Mouse (Mus musculus): ENCODE data around the gene Gm7029.
"Not testable (repeated sequence)": the region's sequence is repeated elsewhere in the genome, so short reads cannot be mapped to it uniquely, and the experiment has no call there.

The Gm7029 gene

DNA sequence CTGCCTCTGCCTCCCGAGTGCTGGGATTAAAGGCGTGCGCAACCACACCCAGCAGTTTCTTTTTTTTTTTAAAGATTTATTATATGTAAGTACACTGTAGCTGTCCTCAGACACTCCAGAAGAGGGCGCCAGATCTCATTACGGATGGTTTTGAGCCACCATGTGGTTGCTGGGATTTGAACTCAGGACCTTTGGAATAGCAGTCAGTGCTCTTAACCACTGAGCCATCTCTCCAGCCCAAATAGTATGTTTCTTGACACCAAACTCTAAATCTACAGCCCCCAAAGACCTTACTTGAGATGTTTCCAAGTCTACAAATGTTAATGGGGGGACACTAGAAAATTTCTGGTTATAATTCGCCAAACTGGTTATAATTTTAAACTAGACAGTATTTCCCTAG, 18.3 kb downstream of the Gm7029 start:
- not testable (repeated sequence) for DNase-seq (ENCODE audit: low read depth, low spot score)

DNA sequence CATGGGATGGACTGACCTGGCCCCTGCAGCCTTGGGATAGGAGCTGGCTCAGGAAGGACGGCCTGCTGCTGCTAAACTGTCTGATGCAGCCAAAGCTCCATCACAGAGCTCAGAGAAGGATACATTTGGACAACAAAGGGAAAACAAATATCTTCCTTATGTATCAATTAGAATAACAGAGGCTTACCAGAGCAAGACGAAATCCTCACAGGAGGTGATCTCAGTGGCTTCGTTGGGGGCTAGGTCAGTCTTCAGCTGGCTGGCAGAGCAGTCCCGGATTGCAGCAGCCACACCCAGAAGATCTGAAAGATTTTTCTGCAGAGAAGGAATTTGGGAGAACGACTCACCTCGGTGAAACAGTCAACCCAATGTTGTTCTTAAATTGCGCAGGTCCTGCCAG, 18.8 kb downstream of the Gm7029 start:
- DNase-seq (ENCODE audit: low read depth, low spot score) = no peak

DNA sequence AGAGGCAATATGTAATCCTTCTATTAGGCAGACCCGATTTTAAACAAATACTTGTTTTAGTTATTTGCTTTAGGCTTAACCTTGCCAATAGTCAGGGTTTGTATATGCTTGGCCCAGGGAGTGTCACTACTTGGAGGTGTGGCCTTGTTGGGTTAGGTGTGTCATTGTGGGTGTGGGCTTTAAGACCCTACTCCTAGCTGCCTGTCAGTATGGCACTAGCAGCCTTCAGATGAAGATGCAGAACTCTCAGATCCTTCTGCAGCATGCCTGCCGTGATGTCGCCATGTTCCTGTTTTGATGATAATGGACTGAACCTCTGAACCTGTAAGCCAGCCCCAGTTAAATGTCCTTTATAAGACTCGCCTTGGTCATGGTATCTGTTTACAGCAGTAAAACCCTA, 19.4 kb downstream of the Gm7029 start:
- not testable (repeated sequence) for DNase-seq (ENCODE audit: low read depth, low spot score)

DNA sequence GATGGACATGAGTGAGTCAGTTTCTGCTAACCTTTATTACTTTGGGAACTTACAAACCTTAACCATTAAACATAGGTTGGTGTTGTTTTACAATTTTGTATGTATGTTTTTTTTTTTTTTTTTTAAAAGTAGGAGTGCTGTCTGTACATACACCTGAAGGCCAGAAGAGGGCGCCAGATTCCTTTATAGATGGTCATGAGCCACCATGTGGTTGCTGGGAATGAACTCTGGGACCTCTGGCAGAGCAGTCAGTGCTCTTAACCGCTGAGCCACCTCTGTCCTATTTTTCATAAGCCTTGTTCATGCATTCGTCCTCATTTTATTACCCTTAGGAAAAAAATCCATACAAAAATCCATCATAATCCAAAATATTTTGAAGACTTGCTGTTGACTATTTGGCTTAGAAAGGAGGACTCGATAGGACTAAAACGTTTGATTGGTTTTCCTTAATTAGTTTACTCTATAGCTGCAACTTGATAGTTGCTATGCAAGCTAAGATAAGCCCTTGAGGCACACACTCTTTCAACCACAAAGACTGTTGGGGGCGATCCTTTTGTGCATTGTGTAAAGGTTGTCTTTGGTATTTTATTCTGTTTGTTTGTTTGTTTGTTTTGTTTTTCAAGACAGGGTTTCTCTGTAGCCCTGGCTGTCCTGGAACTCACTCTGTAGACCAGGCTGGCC, 23.6 kb downstream of the Gm7029 start:
- peak; percentile 81 for DNase-seq (ENCODE audit: low read depth, low spot score)

DNA sequence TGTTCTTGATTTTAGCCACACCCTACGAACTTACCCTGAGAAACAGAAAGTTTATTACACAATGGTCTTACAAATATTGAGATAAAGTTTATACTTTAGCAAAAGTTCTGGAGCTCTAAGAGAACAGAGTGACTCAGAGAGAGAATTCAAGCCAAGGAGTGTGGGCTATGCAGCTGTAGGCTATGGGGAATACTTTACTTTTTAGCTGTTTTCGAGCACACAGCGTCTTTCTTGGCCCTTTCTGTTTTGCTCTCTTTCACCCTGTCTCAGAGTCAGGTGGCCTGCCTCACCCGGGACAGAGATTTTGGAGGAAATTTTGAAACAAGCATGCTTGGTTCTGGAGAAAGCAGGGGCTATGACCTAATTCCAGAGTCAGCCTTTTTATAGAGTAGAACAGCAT, 24.6 kb downstream of the Gm7029 start:
- peak; percentile 48 for DNase-seq (ENCODE audit: low read depth, low spot score)

DNA sequence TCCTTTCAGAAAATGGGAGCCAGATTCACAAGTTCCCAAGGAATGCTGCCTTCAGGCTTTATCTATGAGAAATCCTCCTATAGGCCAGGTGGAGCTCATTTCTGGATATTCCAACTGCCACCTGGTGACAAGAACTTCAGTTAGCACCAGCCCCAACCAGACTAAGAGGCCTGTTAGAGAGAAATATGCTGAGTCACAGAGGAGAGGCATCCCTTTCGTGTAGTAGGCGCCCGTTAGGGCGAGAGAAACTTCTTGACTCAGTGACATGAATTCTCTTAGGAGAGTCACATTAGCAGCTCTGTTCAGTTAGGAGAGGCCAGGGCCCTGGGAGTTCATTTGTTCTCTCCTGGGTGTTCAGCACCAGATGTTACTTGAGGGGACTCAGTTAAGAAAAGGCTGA, 26.0 kb downstream of the Gm7029 start:
- DNase-seq (ENCODE audit: low read depth, low spot score) = no peak

DNA sequence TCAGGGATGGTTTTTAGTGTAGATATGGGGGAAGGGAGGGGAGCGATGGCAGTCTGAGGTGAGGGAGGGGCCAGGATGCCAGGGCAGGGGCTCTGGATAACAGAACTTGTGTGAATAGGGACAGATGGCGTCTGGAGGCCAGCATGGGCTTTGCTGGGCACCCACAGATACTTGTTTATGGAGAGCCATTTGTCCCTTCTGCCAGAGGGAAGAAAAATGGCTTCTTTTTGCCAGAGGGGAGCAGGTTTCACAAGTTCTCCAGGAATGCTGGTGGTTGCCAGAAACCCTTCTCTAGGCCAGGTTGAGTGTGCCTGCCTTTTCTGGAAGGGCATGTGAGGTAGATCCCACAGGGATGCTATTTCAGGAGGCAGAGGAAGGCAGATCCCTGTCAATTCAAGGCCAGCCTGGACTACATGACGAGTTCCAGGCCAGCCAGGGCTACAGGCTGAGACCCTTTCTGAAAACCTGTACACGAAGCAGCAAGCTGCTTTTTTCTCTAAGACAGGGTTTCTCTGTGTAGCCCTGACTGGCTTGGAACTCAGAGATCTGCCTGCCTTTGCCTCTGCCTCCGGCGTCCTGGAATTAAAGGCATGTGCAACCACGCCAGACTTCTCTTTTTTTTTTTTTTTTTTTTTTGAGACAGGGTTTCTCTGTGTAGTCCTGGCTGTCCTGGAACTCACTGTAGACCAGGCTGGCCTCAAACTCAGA, 26.8 kb downstream of the Gm7029 start:
- DNase-seq (ENCODE audit: low read depth, low spot score) = peak; percentile 20

DNA sequence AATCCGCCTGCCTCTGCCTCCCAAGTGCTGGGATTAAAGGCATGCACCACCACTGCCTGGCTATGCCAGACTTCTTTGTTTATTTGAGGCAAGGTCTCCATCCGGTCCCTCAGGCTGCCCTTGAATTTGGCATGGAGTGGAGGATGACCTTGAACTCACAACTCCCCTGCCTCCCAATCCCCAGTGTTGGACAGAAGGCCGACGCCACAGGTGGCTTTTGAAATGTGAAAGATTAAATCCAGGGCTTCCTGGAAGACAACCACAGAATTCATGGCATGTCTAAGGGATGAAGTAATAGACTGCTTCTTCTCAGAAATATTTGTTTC, 27.3 kb downstream of the Gm7029 start:
- no peak for DNase-seq (ENCODE audit: low read depth, low spot score)

DNA sequence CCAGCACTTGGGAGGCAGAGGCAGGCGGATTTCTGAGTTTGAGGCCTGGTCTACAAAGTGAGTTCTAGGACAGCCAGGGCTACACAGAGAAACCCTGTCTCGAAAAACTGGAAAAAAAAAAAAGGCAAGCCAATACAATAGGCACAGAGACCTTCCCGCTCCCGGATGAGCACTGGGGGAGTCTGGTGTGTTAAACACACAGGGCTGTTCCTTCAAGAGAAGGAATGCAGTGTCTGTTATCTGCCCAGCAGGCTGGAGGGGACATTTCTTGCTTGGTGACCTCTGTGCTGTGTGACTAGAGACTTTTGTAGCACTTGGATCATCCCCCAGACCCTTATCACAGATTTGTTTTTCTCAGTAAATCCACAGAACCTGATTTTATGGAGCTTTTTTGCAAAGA, 28.0 kb downstream of the Gm7029 start:
- no peak for DNase-seq (ENCODE audit: low read depth, low spot score)

DNA sequence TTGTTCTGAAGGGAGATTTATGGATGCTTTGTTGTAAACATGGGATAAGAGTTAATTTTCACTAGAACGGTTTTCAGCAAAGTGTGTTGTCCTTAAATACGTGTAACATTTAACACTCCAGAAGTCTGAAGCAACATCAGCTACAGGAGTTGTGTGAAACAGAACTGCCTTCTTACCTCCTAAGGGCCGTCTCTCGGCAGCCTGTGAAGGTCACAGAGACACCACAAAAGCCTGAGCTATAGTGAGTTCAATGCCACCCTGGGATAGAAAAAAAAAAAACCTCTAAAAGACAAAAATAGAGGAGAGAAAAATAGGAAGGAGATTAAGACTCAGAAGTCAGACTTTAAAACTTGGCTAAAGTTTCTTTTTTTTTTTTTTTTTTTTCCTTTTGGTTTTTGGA, 28.4 kb downstream of the Gm7029 start:
- DNase-seq (ENCODE audit: low read depth, low spot score) = no peak

DNA sequence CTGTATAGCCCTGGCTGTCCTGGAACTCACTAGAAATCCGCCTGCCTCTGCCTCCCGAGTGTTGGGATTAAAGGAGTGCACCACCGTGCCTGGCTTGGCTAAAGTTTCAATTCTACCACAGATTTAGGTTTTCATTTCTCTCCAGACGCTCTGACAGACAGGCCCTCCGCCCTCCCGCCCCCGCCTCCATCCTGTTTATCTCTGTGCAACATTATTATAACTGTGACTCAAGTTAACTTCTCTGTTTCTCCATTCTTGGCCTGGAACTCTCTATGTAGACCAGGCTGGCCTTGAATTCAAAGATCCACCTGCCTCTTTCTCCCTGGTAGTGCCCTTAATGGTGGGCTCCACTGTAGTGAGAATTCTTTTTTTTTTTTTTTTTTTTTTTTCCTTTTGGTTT, 28.9 kb downstream of the Gm7029 start:
- no peak for DNase-seq (ENCODE audit: low read depth, low spot score)

DNA sequence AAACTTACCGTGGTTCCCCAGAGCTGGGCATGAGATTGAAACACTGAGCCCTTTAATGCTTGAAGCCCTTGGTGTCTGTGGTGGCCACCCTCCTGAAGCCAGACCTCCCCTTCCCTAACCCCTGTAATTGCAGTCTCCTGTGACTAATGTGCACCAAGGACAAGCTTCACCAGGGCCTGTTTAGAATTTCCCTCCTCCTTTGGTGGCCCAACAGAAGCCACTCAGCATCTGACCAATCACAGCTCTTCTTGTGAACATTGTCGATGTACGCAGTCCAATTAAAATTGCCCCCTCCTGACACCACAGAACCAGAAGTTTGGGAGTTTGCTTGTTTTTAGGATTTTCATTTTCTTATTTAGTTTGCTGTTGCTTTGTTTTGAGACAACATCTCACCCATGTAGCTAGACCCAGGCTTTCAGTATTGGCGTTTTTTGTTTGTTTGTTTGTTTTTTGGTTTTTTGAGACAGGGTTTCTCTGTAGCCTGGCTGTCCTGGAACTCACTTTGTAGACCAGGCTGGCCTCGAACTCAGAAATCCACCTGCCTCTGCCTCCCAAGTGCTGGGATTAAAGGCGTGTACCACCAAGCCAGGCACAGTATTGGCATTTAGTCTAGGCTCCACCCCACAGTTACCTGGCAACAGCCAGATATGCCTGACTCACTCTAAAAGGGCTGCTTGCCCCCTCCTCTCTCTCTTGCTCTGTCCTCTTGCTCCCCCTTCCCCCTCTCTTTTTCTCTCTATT, 30.4 kb downstream of the Gm7029 start:
- not testable (repeated sequence) for DNase-seq (ENCODE audit: low read depth, low spot score)

DNA sequence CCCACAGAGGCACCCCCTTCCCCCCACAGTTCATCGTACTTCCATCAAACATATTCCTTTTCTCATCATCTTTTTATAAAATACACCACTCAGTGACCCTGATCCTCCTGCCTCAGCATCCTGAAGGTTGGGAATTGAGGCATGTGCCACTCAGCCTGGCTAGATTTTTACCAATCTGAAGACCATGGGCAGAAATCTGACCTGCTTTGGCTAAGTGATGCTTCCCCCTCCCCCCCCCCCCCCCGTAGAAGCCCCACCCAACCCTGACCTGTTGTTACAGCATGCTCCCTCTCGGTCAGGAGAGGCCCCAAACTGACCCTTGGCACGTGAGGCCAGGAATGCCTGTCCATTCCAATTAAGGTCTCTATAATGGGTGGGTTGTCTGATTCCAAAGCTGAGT, 31.2 kb downstream of the Gm7029 start, which contains the start of gene Platr17:
Gene Platr17, plus strand, starts transcription at position 301 of the 400 bp plus-strand sequence.
- not testable (repeated sequence) for DNase-seq (ENCODE audit: low read depth, low spot score)

DNA sequence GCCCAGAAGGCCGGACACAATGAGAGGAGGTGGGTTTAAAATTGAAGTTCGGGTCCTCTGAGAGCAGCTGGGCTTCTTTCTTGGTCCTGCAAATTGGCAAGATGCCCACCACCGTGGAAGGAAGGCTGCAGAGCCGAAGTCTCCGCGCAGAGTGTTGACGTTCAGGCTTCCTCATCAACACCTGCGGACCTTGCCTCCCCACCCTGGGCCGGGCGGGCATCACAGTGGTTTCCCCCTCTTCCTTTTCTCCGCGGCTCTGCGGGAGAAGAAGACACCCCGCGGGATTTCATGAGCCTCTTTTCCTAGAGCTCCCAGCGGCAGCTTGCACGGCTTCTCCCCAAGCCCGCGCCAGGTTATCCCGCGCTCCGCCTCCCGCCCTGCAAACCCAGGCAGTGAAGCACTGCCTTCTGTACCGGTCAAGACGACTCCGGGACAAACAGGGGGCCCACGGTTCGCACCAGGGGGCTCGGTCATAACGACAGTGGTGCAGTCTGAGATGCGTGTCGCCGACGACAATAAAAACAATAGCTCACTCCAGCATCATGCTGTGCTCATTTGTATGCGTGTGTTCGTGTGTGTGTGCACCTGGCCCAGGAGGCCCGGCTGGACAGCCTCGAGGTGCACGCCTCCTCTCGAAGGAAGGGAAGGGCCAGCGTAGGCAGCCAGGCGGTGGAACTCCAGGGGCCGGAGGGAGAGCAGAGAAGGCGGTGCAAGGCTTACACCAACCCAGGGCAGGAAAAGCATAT, 34.9 kb downstream of the Gm7029 start:
- DNase-seq (ENCODE audit: low read depth, low spot score) = peak; percentile 65

DNA sequence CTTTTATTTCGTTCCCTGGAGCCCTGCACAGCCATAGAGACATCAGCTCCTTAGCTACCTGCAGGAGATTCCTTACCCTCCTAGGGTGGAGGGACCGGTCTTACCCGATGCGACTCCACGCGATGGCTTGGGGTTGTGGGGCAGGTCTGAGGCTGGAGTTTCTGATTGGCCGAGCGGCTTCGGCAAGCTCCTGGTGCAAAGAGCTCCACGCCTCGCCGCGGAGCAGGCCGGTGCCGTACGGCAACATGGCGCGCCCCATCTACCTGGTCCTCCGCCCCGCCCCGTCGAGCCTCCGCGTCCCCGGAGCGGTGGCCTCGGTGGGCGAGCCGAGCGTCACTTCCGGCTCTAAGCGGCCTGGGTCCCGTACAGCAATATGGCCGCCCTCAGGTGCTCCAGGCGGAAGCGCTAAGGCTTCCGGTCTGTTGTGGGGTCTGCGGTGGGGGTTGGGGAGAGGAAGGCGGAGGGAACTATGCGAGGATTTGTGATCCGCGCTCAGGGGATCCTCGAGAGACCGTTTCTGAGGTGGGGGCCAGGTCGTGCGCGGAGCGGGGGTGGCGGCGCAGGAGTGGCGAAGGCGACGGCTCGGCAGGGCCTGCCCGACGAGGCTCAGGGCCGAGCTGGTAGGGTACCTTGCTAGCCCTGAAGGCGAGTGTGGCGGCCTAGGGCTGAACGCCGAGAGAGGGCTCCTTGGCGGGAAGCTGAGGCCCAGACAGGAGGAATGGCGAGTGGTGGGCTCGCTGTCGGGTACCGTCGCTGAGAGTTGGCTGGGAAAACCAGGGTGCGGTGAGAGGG, 35.6 kb downstream of the Gm7029 start, which contains the start of gene Daxx:
Gene Daxx, plus strand, starts transcription at position 338 of the 792 bp plus-strand sequence.
- peak; percentile 99 for DNase-seq (ENCODE audit: low read depth, low spot score)

DNA sequence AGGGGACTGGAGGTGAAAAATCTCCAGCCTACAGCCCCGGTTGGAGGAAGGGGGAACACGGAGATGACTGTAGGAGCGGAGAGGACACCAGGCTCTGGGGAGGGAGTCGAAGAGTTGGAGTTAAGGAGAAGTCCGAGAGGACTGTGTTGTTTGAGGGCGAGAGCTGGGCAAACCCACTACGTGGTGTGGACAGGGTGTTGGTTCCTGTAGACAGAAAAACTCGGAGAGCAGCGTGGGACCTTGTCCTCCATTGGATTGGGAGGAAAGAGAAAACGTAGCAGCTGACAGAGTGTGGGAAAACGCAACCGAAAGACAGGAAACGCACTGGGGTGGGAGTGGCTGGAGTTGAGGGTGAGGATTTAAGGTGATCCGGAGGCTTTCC, 36.2 kb downstream of the Gm7029 start:
- peak; percentile 55 for DNase-seq (ENCODE audit: low read depth, low spot score)

DNA sequence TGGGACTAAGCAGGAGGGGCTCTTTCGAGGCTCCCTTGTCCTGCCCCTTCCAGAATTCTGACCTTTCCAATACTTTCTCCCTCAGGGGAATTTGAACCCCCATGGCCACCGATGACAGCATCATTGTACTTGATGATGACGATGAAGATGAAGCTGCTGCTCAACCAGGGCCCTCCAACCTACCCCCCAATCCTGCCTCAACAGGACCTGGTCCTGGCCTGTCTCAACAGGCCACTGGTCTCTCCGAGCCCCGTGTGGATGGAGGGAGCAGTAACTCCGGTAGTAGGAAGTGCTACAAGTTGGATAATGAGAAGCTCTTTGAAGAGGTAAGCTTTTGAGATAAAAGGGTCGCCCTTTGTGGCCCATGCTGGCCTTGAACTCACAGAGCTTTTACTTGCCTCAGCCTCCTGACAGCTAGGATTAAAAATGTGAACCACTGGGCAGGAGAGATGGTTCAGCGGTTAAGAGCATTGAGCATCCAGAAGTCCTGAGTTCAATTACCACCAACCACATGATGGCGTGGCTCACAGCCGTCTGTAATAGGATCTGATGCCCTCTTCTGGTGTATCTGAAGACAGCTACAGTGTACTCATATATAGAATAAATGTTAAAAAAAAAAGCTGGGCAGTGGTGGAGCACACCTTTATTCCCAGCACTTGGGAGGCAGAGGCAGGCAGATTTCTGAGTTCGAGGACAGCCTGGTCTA, 36.9 kb downstream of the Gm7029 start:
- DNase-seq (ENCODE audit: low read depth, low spot score) = no peak

DNA sequence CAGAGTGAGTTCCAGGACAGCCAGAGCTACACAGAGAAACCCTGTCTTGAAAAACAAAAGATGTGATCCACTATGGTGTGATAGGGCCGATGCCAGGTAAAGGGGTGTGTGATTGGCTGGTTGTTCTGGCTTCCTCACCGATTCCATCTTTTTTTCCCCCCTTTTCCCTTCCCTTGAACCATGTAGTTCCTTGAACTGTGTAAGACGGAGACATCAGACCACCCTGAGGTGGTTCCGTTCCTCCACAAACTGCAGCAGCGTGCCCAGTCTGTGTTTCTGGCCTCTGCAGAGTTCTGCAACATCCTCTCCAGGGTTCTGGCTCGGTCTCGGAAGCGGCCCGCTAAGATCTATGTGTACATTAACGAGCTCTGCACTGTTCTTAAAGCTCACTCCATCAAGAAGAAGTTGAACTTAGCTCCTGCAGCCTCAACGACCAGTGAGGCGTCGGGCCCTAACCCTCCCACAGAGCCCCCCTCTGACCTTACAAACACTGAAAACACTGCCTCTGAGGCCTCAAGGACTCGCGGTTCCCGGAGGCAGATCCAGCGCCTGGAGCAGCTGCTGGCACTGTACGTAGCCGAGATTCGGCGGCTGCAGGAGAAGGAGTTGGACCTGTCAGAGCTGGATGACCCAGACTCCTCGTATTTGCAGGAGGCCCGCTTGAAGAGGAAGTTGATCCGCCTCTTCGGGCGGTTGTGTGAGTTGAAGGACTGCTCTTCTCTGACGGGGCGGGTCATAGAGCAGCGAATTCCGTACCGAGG, 37.6 kb downstream of the Gm7029 start:
- DNase-seq (ENCODE audit: low read depth, low spot score) = no peak

DNA sequence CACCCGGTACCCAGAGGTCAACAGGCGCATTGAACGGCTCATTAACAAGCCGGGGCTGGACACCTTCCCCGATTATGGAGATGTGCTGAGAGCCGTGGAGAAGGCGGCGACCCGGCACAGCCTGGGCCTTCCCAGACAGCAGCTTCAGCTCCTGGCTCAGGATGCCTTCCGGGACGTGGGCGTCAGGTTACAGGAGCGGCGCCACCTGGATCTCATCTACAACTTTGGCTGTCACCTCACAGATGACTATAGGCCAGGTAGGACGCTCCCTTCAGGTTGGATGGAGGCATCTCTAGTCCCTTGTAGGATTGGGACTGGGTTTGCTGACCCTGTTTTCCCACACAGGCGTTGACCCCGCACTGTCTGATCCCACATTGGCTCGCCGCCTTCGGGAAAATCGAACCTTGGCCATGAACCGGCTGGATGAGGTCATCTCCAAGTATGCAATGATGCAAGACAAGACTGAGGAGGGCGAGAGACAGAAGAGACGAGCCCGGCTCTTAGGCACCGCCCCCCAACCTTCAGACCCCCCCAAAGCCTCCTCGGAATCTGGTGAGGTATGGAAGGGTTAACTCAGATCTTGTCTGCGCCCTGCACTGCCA, 38.3 kb downstream of the Gm7029 start:
- no peak for DNase-seq (ENCODE audit: low read depth, low spot score)
